Mouse (Mus musculus): ENCODE measurements at regions not wholly inside any gene's neighbourhood (a gene's known extent, or its start where the extent isn't known, plus 50 kb on each side); places are given as distances from the start of the nearest gene placed in this dataset.

GRCm38 (mm10) chr12:10445738-10446137 lies 55.2 kb downstream of the Rdh14 start:
- Histone ChIP-seq H3K36me3 (ENCODE audit: control insufficient read depth, insufficient read depth, low read length) (no peaks in the 10 kb centered on the region), H3K27me3 (ENCODE audit: control insufficient read depth, insufficient read depth, low read depth, low read length) (no peaks in the 10 kb centered on the region), H3K4me1 (ENCODE audit: control insufficient read depth, insufficient read depth, low read length) (no peaks in the 10 kb centered on the region), H3K27ac (ENCODE audit: low read length) (no peak overlapping the region), H3K4me3 (ENCODE audit: low read depth, low read length) (no peak overlapping the region), H3K9ac (ENCODE audit: low read depth, low read length) (no peak overlapping the region), H3K9me3 (replicated peaks; ENCODE audit: control insufficient read depth, low read length, poor library complexity, severe bottlenecking) (no peaks in the 10 kb centered on the region), H3K4me2 (ENCODE audit: low read length) (no peak overlapping the region)
- WGBS: 80% methylated on average over 1 of the region's 1 CpGs
- ATAC-seq: no peak

DNA sequence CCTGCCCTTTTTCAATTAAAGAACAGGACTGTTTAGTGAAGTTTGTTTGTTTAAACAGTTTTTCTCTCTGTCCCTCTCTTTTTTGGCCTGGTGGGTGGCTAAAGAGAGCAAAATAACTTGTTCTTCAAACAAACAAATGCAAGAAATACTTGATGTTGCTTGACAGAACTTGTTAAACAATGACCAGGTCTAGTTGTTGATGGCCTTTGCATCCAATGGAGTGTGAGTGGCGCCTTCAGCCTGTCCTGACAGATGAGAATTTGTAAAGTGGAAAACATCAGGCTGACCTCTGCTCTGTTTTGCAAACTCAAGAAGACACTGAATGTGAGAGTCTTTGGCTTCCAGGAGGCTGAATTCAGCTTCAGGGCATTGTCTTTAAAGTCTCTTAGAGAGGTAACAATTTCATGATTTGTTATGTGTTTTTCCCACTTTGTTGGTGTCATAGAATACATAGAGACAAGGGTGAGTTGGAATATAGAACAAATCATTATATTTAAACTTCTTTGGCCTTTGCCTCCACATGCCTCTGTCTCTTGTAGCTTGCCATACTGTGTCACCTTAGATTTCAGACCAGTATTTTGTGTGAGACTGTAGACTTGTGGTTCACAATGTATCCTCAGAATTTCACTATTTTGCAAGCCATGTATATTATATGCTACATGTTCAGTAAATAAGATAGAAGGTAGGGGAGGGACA lies 67.5 kb downstream of the Rdh14 start:
- Histone ChIP-seq H3K9me3 (replicated peaks; ENCODE audit: control insufficient read depth, low read length, poor library complexity, severe bottlenecking) (no peaks in the 10 kb centered on the region), H3K27me3 (ENCODE audit: control insufficient read depth, insufficient read depth, low read depth, low read length) (no peaks in the 10 kb centered on the region), H3K27ac (ENCODE audit: low read length) (no peak overlapping the region), H3K9ac (ENCODE audit: low read depth, low read length) (no peak overlapping the region), H3K4me3 (ENCODE audit: low read depth, low read length) (no peak overlapping the region), H3K4me1 (ENCODE audit: control insufficient read depth, insufficient read depth, low read length) (no peaks in the 10 kb centered on the region), H3K4me2 (ENCODE audit: low read length) (no peak overlapping the region), H3K36me3 (ENCODE audit: control insufficient read depth, insufficient read depth, low read length) (no peaks in the 10 kb centered on the region)
- 85% methylated on average over 1 of the region's 1 CpGs for WGBS
- ATAC-seq: no peak

DNA sequence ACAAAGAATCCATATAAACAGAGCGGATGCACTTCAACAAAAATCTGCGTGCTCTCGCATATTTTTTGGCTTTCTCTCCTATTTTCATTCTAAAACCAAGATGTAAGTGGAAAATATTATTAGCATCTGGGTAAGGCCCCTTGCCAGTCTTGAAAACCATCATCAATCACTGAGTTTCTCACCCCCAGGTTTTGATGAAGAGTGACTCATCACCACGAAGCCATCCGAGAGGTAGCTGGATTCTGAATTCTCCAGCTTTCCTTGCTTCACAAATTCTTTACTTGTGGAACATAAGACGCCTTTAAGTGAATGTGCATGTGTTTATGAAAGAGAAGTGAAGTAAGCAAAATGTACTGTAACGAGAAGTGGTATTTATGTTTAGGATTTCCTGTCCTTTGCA lies 71.2 kb downstream of the Rdh14 start:
- no peak overlapping the region for H3K27ac ChIP-seq (ENCODE audit: low read length)
- H3K9ac ChIP-seq (ENCODE audit: low read depth, low read length): no peak overlapping the region
- no peak overlapping the region for H3K4me2 ChIP-seq (ENCODE audit: low read length)
- ATAC-seq: no peak
- WGBS: 93% methylated on average over 7 of the region's 7 CpGs
- H3K27me3 ChIP-seq (ENCODE audit: control insufficient read depth, insufficient read depth, low read depth, low read length): no peaks in the 10 kb centered on the region
- H3K4me3 ChIP-seq (ENCODE audit: low read depth, low read length): no peak overlapping the region
- no peaks in the 10 kb centered on the region for H3K4me1 ChIP-seq (ENCODE audit: control insufficient read depth, insufficient read depth, low read length)
- H3K36me3 ChIP-seq (ENCODE audit: control insufficient read depth, insufficient read depth, low read length): no peaks in the 10 kb centered on the region
- no peaks in the 10 kb centered on the region for H3K9me3 ChIP-seq (replicated peaks; ENCODE audit: control insufficient read depth, low read length, poor library complexity, severe bottlenecking)

DNA sequence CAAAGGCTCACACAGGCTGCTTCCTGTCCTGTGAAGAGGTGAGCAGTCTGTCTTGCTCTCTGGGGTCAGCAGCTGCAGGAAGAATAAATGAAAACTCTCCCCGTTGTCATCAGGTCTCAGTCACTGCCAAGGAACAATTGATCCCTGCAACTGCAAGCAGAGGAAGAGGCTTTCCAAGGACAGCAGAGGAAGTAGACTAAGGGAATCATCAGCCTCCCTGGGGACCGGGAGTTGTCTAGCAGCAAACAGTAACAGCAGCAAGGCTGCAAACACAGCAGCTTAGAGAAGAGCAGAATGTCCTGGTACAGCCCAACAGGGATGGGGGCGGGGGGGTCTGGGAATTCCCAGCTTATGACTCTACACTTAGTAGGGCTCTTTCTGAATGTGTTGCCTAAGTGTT lies 72.4 kb downstream of the Rdh14 start:
- no peak overlapping the region for H3K4me2 ChIP-seq (ENCODE audit: low read length)
- H3K36me3 ChIP-seq (ENCODE audit: control insufficient read depth, insufficient read depth, low read length): no peaks in the 10 kb centered on the region
- no peaks in the 10 kb centered on the region for H3K9me3 ChIP-seq (replicated peaks; ENCODE audit: control insufficient read depth, low read length, poor library complexity, severe bottlenecking)
- H3K9ac ChIP-seq (ENCODE audit: low read depth, low read length): no peak overlapping the region
- no peaks in the 10 kb centered on the region for H3K4me1 ChIP-seq (ENCODE audit: control insufficient read depth, insufficient read depth, low read length)
- no peak overlapping the region for H3K27ac ChIP-seq (ENCODE audit: low read length)
- ATAC-seq: no peak
- WGBS: 53% methylated on average over 3 of the region's 3 CpGs
- no peaks in the 10 kb centered on the region for H3K27me3 ChIP-seq (ENCODE audit: control insufficient read depth, insufficient read depth, low read depth, low read length)
- H3K4me3 ChIP-seq (ENCODE audit: low read depth, low read length): no peak overlapping the region

- Histone ChIP-seq H3K9ac (ENCODE audit: low read depth, low read length) (no peak overlapping the region), H3K4me1 (ENCODE audit: control insufficient read depth, insufficient read depth, low read length) (no peaks in the 10 kb centered on the region), H3K27me3 (ENCODE audit: control insufficient read depth, insufficient read depth, low read depth, low read length) (no peaks in the 10 kb centered on the region), H3K9me3 (replicated peaks; ENCODE audit: control insufficient read depth, low read length, poor library complexity, severe bottlenecking) (no peaks in the 10 kb centered on the region), H3K36me3 (ENCODE audit: control insufficient read depth, insufficient read depth, low read length) (no peaks in the 10 kb centered on the region), H3K27ac (ENCODE audit: low read length) (no peak overlapping the region), H3K4me3 (ENCODE audit: low read depth, low read length) (no peak overlapping the region), H3K4me2 (ENCODE audit: low read length) (no peak overlapping the region)
- no peak for ATAC-seq
- 93% methylated on average over 1 of the region's 1 CpGs for WGBS
Measured at GRCm38 (mm10) chr12:10473986-10474385, 83.4 kb downstream of the Rdh14 start.

DNA sequence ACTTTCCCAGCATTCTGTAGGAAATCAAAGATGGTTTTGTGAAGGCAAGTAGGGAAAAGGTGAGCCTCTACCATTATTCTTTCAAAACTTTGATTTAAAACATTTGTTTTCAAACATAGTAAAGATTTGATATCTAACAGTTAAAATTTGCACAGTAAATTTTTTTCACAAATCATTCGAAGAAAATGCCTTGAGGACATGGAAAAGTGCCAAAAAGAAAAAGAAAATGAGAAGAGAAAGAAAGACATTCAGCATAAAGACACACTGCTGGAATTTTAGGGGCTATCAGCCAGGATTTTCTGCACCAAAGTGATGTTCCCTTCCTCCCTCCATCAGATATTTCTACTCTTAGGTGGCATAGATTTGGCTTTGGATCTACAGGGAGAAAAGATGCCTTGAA lies 90.2 kb downstream of the Rdh14 start:
- Histone ChIP-seq H3K4me2 (ENCODE audit: low read length) (no peak overlapping the region), H3K27ac (ENCODE audit: low read length) (no peak overlapping the region), H3K27me3 (ENCODE audit: control insufficient read depth, insufficient read depth, low read depth, low read length) (no peaks in the 10 kb centered on the region), H3K9me3 (replicated peaks; ENCODE audit: control insufficient read depth, low read length, poor library complexity, severe bottlenecking) (no peaks in the 10 kb centered on the region), H3K4me3 (ENCODE audit: low read depth, low read length) (no peak overlapping the region), H3K36me3 (ENCODE audit: control insufficient read depth, insufficient read depth, low read length) (no peaks in the 10 kb centered on the region), H3K4me1 (ENCODE audit: control insufficient read depth, insufficient read depth, low read length) (no peaks in the 10 kb centered on the region), H3K9ac (ENCODE audit: low read depth, low read length) (no peak overlapping the region)
- no peak for ATAC-seq
- 56% methylated on average over 1 of the region's 1 CpGs for WGBS

DNA sequence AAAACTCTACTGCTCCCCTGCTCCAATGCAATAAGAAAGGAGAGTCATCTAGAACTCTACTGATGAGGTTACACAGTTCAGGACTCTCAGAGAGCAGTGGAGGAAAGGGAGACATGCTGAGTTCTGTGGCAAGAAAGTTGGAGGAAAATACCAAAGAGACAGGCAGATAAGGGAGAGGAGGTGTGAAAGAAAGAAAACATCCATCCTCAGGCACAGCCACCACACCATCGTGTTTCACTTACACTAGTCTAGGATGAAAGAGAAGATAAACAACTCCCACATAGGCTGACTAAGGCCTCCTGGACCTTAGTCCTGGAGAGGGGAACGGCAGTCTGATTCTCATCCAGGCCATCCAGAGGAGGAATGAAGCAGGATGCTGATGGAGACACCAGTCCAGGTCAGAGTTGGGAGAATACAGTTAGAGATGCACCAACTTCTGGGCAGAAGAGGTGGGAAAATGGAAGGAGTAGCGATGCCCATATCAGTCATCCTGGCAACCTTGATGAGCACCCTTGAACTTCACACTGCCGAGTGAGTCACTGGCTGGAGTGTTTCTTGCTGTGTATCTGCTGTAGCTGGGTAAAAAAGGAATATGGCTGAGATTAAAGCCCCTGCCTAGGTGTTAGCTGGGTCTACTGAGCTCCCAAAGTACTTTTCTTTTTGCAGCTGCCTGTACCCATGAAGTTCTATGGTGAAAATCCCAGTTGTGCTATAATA lies 91.9 kb downstream of the Rdh14 start:
- 87% methylated on average over 4 of the region's 4 CpGs for WGBS
- no peaks in the 10 kb centered on the region for H3K27me3 ChIP-seq (ENCODE audit: control insufficient read depth, insufficient read depth, low read depth, low read length)
- H3K4me3 ChIP-seq (ENCODE audit: low read depth, low read length): no peak overlapping the region
- no peak overlapping the region for H3K9ac ChIP-seq (ENCODE audit: low read depth, low read length)
- ATAC-seq: no peak
- H3K4me2 ChIP-seq (ENCODE audit: low read length): no peak overlapping the region
- no peaks in the 10 kb centered on the region for H3K4me1 ChIP-seq (ENCODE audit: control insufficient read depth, insufficient read depth, low read length)
- no peaks in the 10 kb centered on the region for H3K9me3 ChIP-seq (replicated peaks; ENCODE audit: control insufficient read depth, low read length, poor library complexity, severe bottlenecking)
- no peak overlapping the region for H3K27ac ChIP-seq (ENCODE audit: low read length)
- no peaks in the 10 kb centered on the region for H3K36me3 ChIP-seq (ENCODE audit: control insufficient read depth, insufficient read depth, low read length)

DNA sequence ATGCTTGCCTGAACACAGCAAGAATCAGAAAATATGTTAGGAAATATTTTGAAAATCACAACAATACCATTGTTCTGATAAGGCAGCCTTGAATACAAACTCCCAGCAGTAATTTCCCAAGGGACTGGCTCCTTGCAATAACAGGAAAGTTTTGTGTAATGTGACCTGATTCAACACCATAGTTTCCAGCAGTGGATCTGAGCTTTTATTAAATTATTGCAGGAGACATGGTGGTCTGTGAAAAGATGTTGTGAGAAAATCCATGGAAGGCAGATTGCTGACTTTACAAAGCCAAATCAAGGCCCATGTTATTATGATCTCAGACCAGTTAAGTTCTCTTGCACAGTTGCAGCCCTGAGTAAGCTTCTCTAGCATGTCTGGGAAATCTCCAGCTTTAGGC lies 116.1 kb downstream of the Rdh14 start:
- Histone ChIP-seq H3K9me3 (replicated peaks; ENCODE audit: control insufficient read depth, low read length, poor library complexity, severe bottlenecking) (no peaks in the 10 kb centered on the region), H3K4me3 (ENCODE audit: low read depth, low read length) (no peak overlapping the region), H3K27ac (ENCODE audit: low read length) (no peak overlapping the region), H3K27me3 (ENCODE audit: control insufficient read depth, insufficient read depth, low read depth, low read length) (no peaks in the 10 kb centered on the region), H3K9ac (ENCODE audit: low read depth, low read length) (no peak overlapping the region), H3K4me2 (ENCODE audit: low read length) (no peak overlapping the region), H3K36me3 (ENCODE audit: control insufficient read depth, insufficient read depth, low read length) (no peaks in the 10 kb centered on the region), H3K4me1 (ENCODE audit: control insufficient read depth, insufficient read depth, low read length) (no peaks in the 10 kb centered on the region)
- ATAC-seq: no peak

DNA sequence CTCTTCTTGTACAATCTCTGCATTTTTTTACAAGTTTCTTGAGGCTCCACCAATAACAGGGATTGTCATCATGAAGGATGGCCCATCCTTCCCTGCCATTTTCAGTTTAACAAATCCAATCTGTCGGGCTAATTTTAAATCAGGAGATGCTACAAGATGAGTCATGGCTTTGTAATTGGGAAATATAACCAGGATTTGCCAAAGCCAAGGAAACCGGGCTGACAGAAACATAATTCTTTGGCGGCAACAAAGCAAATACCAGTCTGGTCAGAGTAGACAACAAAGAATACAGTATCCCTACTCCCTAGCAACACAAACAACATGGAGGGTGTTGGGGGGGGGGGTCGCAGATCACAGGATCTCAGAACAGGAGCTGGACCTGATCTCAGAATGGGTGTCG lies 123.0 kb downstream of the Rdh14 start:
- Histone ChIP-seq H3K9ac (ENCODE audit: low read depth, low read length) (no peak overlapping the region), H3K27ac (ENCODE audit: low read length) (no peak overlapping the region), H3K4me1 (ENCODE audit: control insufficient read depth, insufficient read depth, low read length) (no peaks in the 10 kb centered on the region), H3K4me3 (ENCODE audit: low read depth, low read length) (no peak overlapping the region), H3K9me3 (replicated peaks; ENCODE audit: control insufficient read depth, low read length, poor library complexity, severe bottlenecking) (no peaks in the 10 kb centered on the region), H3K36me3 (ENCODE audit: control insufficient read depth, insufficient read depth, low read length) (no peaks in the 10 kb centered on the region), H3K27me3 (ENCODE audit: control insufficient read depth, insufficient read depth, low read depth, low read length) (no peaks in the 10 kb centered on the region), H3K4me2 (ENCODE audit: low read length) (no peak overlapping the region)
- WGBS: 81% methylated on average over 5 of the region's 5 CpGs
- no peak for ATAC-seq
